Mouse (Mus musculus) stomach, embryonic 15.5 days (tissue): ENCODE measurements around the gene Epor. TPM values are rescaled to one million over a fixed set of nuclear protein-coding genes. Genes with fewer than 3 reads are reported as not detected.

Source experiments
- ATAC-seq: fragments of 200-750 bp; cut with Nextera tagmentation; 2 replicates; pipeline ENCODE4 v1.8.0; 2017; ENCODE audit warnings: low read depth, moderate number of reproducible peaks, moderate TSS enrichment; ENCODE audit not compliant: insufficient read depth, low FRiP score
- H3K27ac ChIP-seq: fragments of 300-500 bp; sonication (generic); 2 replicates; pipeline ENCODE4 v1.5.1; 2015; ENCODE audit warnings: mild to moderate bottlenecking, inconsistent platforms
- H3K27me3 ChIP-seq: fragments of 300-500 bp; sonication (generic); replicated peaks from 2 replicates; pipeline ENCODE4 v1.6.1; 2015; ENCODE audit warnings: inconsistent platforms
- H3K36me3 ChIP-seq: fragments of 300-500 bp; sonication (generic); 2 replicates; pipeline ENCODE4 v1.6.1; 2015; ENCODE audit warnings: inconsistent platforms
- H3K4me1 ChIP-seq: fragments of 300-500 bp; sonication (generic); 2 replicates; pipeline ENCODE4 v1.6.1; 2015; ENCODE audit warnings: inconsistent platforms
- H3K4me2 ChIP-seq: fragments of 300-500 bp; sonication (generic); 2 replicates; pipeline ENCODE4 v1.6.1; 2015; ENCODE audit warnings: mild to moderate bottlenecking, inconsistent platforms
- H3K4me3 ChIP-seq: fragments of 300-500 bp; sonication (generic); replicated peaks from 2 replicates; pipeline ENCODE4 v1.5.1; 2015; ENCODE audit warnings: inconsistent platforms
- H3K9ac ChIP-seq: fragments of 300-500 bp; sonication (generic); 2 replicates; pipeline ENCODE4 v1.6.1; 2015; ENCODE audit warnings: inconsistent platforms
- H3K9me3 ChIP-seq: fragments of 300-500 bp; sonication (generic); 2 replicates; pipeline ENCODE4 v1.6.1; 2016; ENCODE audit warnings: inconsistent platforms
- WGBS: fragments of 180-500 bp; shearing (Covaris S2); methylation state at CpG from one replicate; pipeline ENCODE4 v1.1.7; 2015; 5-methylcytosine and 5-hydroxymethylcytosine counted together
- polyA plus RNA-seq: library from polyadenylated mRNA; unstranded; fragments of >200 nt; fragmentation: Nextera tagmentation; extraction: Ambion mirVana; gene quantifications from 2 replicates; pipeline ENCODE4 v1.2.1, GENCODE M21; 2015

Epor gene
- polyA plus RNA-seq, 1 experiment from 2014 or later: 14.7 TPM

- WGBS: 24% methylated on average over 5 of the region's 5 CpGs
- H3K9me3 ChIP-seq: no peaks in the 10 kb centered on the region
- H3K4me3 ChIP-seq: peak overlapping the region; percentile 82; the same call in 1 of the 2 replicates
- H3K9ac ChIP-seq: no peak overlapping the region
- no peaks in the 10 kb centered on the region for H3K27me3 ChIP-seq
- no peak for ATAC-seq
- no peaks in the 10 kb centered on the region for H3K36me3 ChIP-seq
- peaks cover 9% of the 10 kb centered on the region for H3K4me1 ChIP-seq
- H3K27ac ChIP-seq: 0 out of 2 replicates have a peak overlapping the region, but pooled peaks have one; percentile 2
- H3K4me2 ChIP-seq: peak overlapping the region; percentile 96
Measured at GRCm38 (mm10) chr9:21918692-21919384, 44.5 kb downstream of the Epor start.

GRCm38 (mm10) chr9:21918035-21918592 is 45.2 kb downstream of the Epor start, which contains the start of gene Rab3d:
Rab3d (minus strand) TSS chr9:21918192.
- H3K4me2 ChIP-seq: peak within 1 kb of the TSS; percentile 96
- peak within 1 kb of the TSS; percentile 62 for H3K9ac ChIP-seq
- H3K27ac ChIP-seq: peak within 1 kb of the TSS; percentile 85
- 0 out of 2 replicates have a peak, but pooled peaks cover 6% of the 10 kb centered on the region for H3K4me1 ChIP-seq
- peak within 1 kb of the TSS; percentile 82 for H3K4me3 ChIP-seq
- H3K36me3 ChIP-seq: no peaks in the 10 kb centered on the region
- WGBS: 0% methylated on average over 36 of the region's 36 CpGs
- no peaks in the 10 kb centered on the region for H3K9me3 ChIP-seq
- no peaks in the 10 kb centered on the region for H3K27me3 ChIP-seq
- peak; percentile 92 for ATAC-seq

- Histone ChIP-seq H3K4me1 (0 out of 2 replicates have a peak, but pooled peaks cover 6% of the 10 kb centered on the region), H3K9ac (peak overlapping the region; percentile 62), H3K4me2 (peak overlapping the region; percentile 96), H3K4me3 (peak overlapping the region; percentile 82), H3K27ac (peak overlapping the region; percentile 85), H3K36me3 (no peaks in the 10 kb centered on the region), H3K9me3 (no peaks in the 10 kb centered on the region), H3K27me3 (no peaks in the 10 kb centered on the region)
- ATAC-seq: peak; percentile 19
- 2% methylated on average over 35 of the region's 35 CpGs for WGBS
Measured at GRCm38 (mm10) chr9:21917493-21918034, 45.7 kb downstream of the Epor start.

- H3K27ac ChIP-seq: peak overlapping the region; percentile 85
- peak overlapping the region; percentile 62; the same call in 1 of the 2 replicates for H3K9ac ChIP-seq
- H3K4me2 ChIP-seq: peak overlapping the region; percentile 96
- H3K9me3 ChIP-seq: no peaks in the 10 kb centered on the region
- ATAC-seq: no peak; the same call in 1 of the 2 replicates
- 42% methylated on average over 3 of the region's 3 CpGs for WGBS
- no peaks in the 10 kb centered on the region for H3K36me3 ChIP-seq
- H3K4me3 ChIP-seq: peak overlapping the region; percentile 82
- H3K27me3 ChIP-seq: no peaks in the 10 kb centered on the region
- 0 out of 2 replicates have a peak, but pooled peaks cover 6% of the 10 kb centered on the region for H3K4me1 ChIP-seq
Measured at GRCm38 (mm10) chr9:21916851-21917492, 46.3 kb downstream of the Epor start.

GRCm38 (mm10) chr9:21909474-21910223 is 53.7 kb downstream of the Epor start:
- 0 out of 2 replicates have a peak, but pooled peaks cover 6% of the 10 kb centered on the region for H3K36me3 ChIP-seq
- H3K9ac ChIP-seq: no peak overlapping the region
- H3K27ac ChIP-seq: no peak overlapping the region
- WGBS: 70% methylated on average over 10 of the region's 10 CpGs
- no peak overlapping the region for H3K4me2 ChIP-seq
- ATAC-seq: no peak
- no peaks in the 10 kb centered on the region for H3K4me1 ChIP-seq
- no peaks in the 10 kb centered on the region for H3K27me3 ChIP-seq
- H3K4me3 ChIP-seq: no peak overlapping the region
- no peaks in the 10 kb centered on the region for H3K9me3 ChIP-seq

Other genes with a start within 250 kb of the Epor start
- 53.8 and 61.0 TPM in 2 replicates for gene Ldlr, start 240.0 kb downstream of the Epor start, polyA plus RNA-seq
- 110 and 119 TPM in 2 replicates for gene Spc24, start 203.2 kb downstream of the Epor start, polyA plus RNA-seq
- gene Kank2, start 164.8 kb downstream of the Epor start, polyA plus RNA-seq: 21.1 and 22.7 TPM in 2 replicates
- 5.9 and 8.1 TPM in 2 replicates for gene Angptl8, start 128.0 kb downstream of the Epor start, polyA plus RNA-seq
- gene Dock6, start 110.9 kb downstream of the Epor start, polyA plus RNA-seq: 41.8 and 44.7 TPM in 2 replicates
- gene Rab3d, start 45.3 kb downstream of the Epor start, polyA plus RNA-seq: 72.0 and 75.8 TPM in 2 replicates
- 4.4 and 5.2 TPM in 2 replicates for gene Ccdc159, start 36.0 kb downstream of the Epor start, polyA plus RNA-seq
- 70.7 and 74.5 TPM in 2 replicates for gene Tmem205, start 36.0 kb downstream of the Epor start, polyA plus RNA-seq
- 7.9 and 8.1 TPM in 2 replicates for gene Plppr2, start 26.5 kb downstream of the Epor start, polyA plus RNA-seq
- gene Swsap1, start 7.8 kb downstream of the Epor start, polyA plus RNA-seq: 6.2 and 6.6 TPM in 2 replicates
- gene Rgl3, start 25.9 kb upstream of the Epor start, polyA plus RNA-seq: 5.0 TPM in 2 replicates
- 0.32 and 0.45 TPM in 2 replicates for gene Ccdc151, start 39.1 kb upstream of the Epor start, polyA plus RNA-seq
- 105 and 113 TPM in 2 replicates for gene Prkcsh, start 39.3 kb upstream of the Epor start, polyA plus RNA-seq
- 2.8 TPM in 2 replicates for gene Elavl3, start 88.5 kb upstream of the Epor start, polyA plus RNA-seq
- not detected in 2 replicates for gene Gm49318, start 107.8 kb upstream of the Epor start, polyA plus RNA-seq
- 12.6 and 14.1 TPM in 2 replicates for gene Zfp653, start 107.9 kb upstream of the Epor start, polyA plus RNA-seq
- gene Ecsit, start 121.9 kb upstream of the Epor start, polyA plus RNA-seq: 40.4 and 42.8 TPM in 2 replicates
- gene Cnn1, start 135.7 kb upstream of the Epor start, polyA plus RNA-seq: 403 and 444 TPM in 2 replicates
- 163 and 165 TPM in 2 replicates for gene Elof1, start 153.7 kb upstream of the Epor start, polyA plus RNA-seq
- 29.4 and 38.3 TPM in 2 replicates for gene Acp5, start 172.2 kb upstream of the Epor start, polyA plus RNA-seq
- 88.6 and 97.2 TPM in 2 replicates for gene Pigyl, start 193.3 kb upstream of the Epor start, polyA plus RNA-seq
- 1.7 and 1.9 TPM in 2 replicates for gene Zfp872, start 224.6 kb upstream of the Epor start, polyA plus RNA-seq